Mouse (Mus musculus): ENCODE measurements around the gene Tut4. TPM values are rescaled to one million over a fixed set of nuclear protein-coding genes. Genes with fewer than 3 reads are reported as not detected.

The Tut4 gene
- polyA plus RNA-seq, 2 experiments, result 11.7 to 29.7 TPM

DNA sequence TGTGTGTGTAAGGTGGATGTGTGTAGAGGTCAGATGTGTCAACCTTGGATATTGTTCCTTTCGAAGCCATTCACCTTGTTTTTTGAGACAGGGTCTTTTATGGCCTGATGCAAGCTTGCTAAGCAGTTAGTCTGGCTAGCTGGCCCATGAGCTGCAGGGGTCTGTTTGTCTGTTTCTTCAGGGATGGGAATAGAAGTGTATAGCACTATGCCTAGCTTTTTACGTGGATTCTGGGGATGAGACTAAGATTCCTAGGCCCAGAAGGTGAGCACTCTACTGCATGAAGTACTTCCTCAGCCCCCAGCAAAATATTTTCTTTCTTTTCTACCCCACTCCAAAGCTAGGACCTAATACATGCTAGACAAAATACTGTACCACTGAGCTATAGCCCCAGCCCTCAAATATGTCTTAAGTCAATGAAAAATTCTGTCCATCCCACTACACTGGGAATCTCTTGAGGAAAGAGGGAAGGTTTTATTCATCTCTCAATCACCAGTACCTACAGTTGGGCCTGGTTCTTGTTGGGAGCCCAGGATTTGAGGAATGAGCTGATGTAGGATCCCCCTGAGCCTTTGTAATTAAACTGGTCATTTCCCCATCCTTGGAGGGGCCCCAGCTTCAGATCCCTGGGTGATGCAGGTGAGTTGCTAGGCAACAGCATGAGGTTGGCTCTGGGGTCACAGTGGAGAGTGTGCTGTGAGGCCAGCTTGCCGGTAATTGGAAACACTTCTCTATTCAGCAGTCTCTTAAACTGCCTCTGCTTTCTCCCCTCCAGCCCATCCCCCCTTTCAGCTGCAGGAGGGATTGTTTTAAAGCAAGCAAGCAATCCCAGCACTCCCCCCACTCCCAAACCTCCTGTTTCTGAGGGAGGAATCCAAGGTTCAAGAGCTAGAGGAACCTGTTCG lies 28.3 kb upstream of the Tut4 start:
- Histone ChIP-seq H3K27me3 (ENCODE audit: control insufficient read depth, insufficient read depth, low read length) (no peaks in the 10 kb centered on the region; the same call in 1 of the 2 replicates), H3K9me3 (ENCODE audit: control insufficient read depth, low read length) (no peaks in the 10 kb centered on the region), H3K4me1 (replicated peaks; ENCODE audit: control insufficient read depth in 2 of 2, insufficient read depth in 2 of 2, low read length in 1 of 2) (peaks cover 3 to 15% of the 10 kb centered on the region in 2 experiments; a peak in 3 of 4 replicates), H3K4me2 (ENCODE audit: low read depth) (no peak overlapping the region), H3K4me3 (ENCODE audit: insufficient read depth in 1 of 2, low read depth in 2 of 2, low read length in 2 of 2) (no peak overlapping the region), H3K9ac (replicated peaks) (no peak overlapping the region), H3K27ac (no peak overlapping the region), H3K36me3 (replicated peaks; ENCODE audit: control insufficient read depth, insufficient read depth, low read depth) (no peaks in the 10 kb centered on the region)
- WGBS (ENCODE audit: insufficient replicate concordance), result 48% methylated on average over 4 of the region's 4 CpGs
- TF ChIP-seq EP300 (IDR thresholded peaks at IDR 0.05; ENCODE audit: low read depth) (no peak), CTCF (IDR thresholded peaks at IDR 0.05; ENCODE audit: low read depth) (no peak)
- no peak for ATAC-seq (ENCODE audit: insufficient read depth)
- no peak for DNase-seq (ENCODE audit: low read depth in 3 of 3, low spot score in 3 of 3)

DNA sequence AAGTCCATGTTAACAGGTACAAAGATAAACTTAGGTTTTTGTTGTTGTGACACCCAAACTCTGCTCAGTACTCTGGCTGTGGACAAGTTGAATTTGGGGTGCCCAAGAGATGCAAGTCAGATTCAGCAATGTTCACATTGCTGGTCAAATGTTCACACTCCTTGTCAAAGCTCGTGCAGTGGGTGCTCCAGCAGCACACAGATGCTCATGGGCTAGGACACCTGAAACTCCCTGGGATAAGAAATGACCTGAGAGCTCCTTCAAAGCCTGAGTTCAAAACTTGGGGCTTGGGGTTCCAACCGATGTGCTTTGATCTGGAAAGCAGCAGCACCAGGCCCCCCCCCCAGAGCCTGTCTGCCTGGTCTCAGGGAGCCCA lies 27.7 kb upstream of the Tut4 start:
- Histone ChIP-seq H3K4me3 (ENCODE audit: insufficient read depth in 1 of 2, low read depth in 2 of 2, low read length in 2 of 2) (no peak overlapping the region), H3K4me1 (replicated peaks; ENCODE audit: control insufficient read depth in 2 of 2, insufficient read depth in 2 of 2, low read length in 1 of 2) (peaks cover 3 to 12% of the 10 kb centered on the region in 2 experiments; a peak in 3 of 4 replicates), H3K27ac (no peak overlapping the region), H3K36me3 (replicated peaks; ENCODE audit: control insufficient read depth, insufficient read depth, low read depth) (no peaks in the 10 kb centered on the region), H3K27me3 (ENCODE audit: control insufficient read depth, insufficient read depth, low read length) (no peaks in the 10 kb centered on the region; the same call in 1 of the 2 replicates), H3K9ac (replicated peaks) (no peak overlapping the region), H3K9me3 (ENCODE audit: control insufficient read depth, low read length) (no peaks in the 10 kb centered on the region), H3K4me2 (ENCODE audit: low read depth) (no peak overlapping the region)
- no peak for TF ChIP-seq EP300 (IDR thresholded peaks at IDR 0.05; ENCODE audit: low read depth)
- no peak for TF ChIP-seq CTCF (IDR thresholded peaks at IDR 0.05; ENCODE audit: low read depth)
- ATAC-seq (ENCODE audit: insufficient read depth) (no peak), DNase-seq (ENCODE audit: low read depth in 3 of 3, low spot score in 3 of 3) (no peak)
- WGBS (ENCODE audit: insufficient replicate concordance), result 28% methylated on average over 2 of the region's 2 CpGs

DNA sequence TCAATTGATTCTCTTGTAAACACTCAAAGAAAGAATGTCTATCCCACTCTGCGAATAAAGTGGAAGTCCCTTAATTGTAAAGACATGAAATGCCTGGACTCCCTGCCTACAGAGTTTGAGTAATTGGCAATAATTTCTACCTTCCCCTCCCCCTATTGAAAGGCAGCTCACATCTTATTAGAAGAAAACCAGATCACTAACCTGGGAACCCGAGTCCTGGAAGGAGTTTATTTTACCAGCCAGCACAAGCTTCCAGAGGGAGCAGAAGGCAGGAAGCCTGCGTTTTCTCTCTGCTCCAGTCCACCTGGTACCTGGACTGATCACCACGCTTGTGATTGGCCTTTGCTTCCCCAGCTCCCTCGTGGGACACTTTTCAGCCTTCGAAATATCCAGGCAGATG lies 25.9 kb upstream of the Tut4 start:
- peaks cover 0 to 8% of the 10 kb centered on the region in 2 experiments; a peak in 3 of 4 replicates for H3K4me1 ChIP-seq (replicated peaks; ENCODE audit: control insufficient read depth in 2 of 2, insufficient read depth in 2 of 2, low read length in 1 of 2)
- DNase-seq (ENCODE audit: low read depth in 3 of 3, low spot score in 3 of 3) (no peak), ATAC-seq (ENCODE audit: insufficient read depth) (no peak)

DNA sequence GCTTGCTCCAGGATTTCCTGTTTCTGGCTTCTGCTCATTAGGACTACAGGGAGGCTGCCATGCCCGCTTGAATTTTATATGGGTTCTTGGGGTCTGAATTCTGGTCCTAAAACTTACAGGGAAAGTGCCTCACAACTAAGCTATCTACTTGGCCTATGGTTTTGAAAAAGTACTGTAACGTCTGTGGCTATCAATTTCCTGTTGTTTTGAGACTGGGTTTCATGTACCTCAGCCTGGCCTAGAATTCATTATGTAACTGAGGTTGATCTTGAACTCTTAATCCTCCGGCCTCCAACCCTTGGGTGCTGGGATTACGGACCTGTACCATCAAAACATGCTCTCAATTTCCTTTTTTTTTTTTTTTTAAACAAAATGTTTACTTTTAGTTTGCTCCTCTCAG lies 25.0 kb upstream of the Tut4 start:
- TF ChIP-seq CTCF (IDR thresholded peaks at IDR 0.05; ENCODE audit: low read depth) (no peak), EP300 (IDR thresholded peaks at IDR 0.05; ENCODE audit: low read depth) (no peak)
- Histone ChIP-seq H3K4me1 (replicated peaks; ENCODE audit: control insufficient read depth in 2 of 2, insufficient read depth in 2 of 2, low read length in 1 of 2) (peaks cover 0 to 5% of the 10 kb centered on the region in 2 experiments; a peak in 3 of 4 replicates), H3K36me3 (replicated peaks; ENCODE audit: control insufficient read depth, insufficient read depth, low read depth) (no peaks in the 10 kb centered on the region), H3K27me3 (ENCODE audit: control insufficient read depth, insufficient read depth, low read length) (no peaks in the 10 kb centered on the region), H3K9me3 (ENCODE audit: control insufficient read depth, low read length) (no peaks in the 10 kb centered on the region), H3K4me3 (ENCODE audit: insufficient read depth in 1 of 2, low read depth in 2 of 2, low read length in 2 of 2) (no peak overlapping the region), H3K27ac (no peak overlapping the region), H3K9ac (replicated peaks) (no peak overlapping the region), H3K4me2 (ENCODE audit: low read depth) (no peak overlapping the region)
- DNase-seq (ENCODE audit: low read depth in 3 of 3, low spot score in 3 of 3), result no peak
- 35% methylated on average over 4 of the region's 4 CpGs for WGBS (ENCODE audit: insufficient replicate concordance)
- ATAC-seq (ENCODE audit: insufficient read depth), result no peak

More for the DNA sequence above, 25.9 kb upstream of the Tut4 start:
- Histone ChIP-seq H3K9me3 (ENCODE audit: control insufficient read depth, low read length) (no peaks in the 10 kb centered on the region), H3K27me3 (ENCODE audit: control insufficient read depth, insufficient read depth, low read length) (no peaks in the 10 kb centered on the region), H3K4me3 (ENCODE audit: insufficient read depth in 1 of 2, low read depth in 2 of 2, low read length in 2 of 2) (no peak overlapping the region), H3K9ac (replicated peaks) (no peak overlapping the region), H3K36me3 (replicated peaks; ENCODE audit: control insufficient read depth, insufficient read depth, low read depth) (no peaks in the 10 kb centered on the region), H3K27ac (no peak overlapping the region), H3K4me2 (ENCODE audit: low read depth) (no peak overlapping the region)
- no peak for TF ChIP-seq EP300 (IDR thresholded peaks at IDR 0.05; ENCODE audit: low read depth)
- TF ChIP-seq CTCF (IDR thresholded peaks at IDR 0.05; ENCODE audit: low read depth), result no peak
- WGBS (ENCODE audit: insufficient replicate concordance), result 32% methylated on average over 6 of the region's 6 CpGs

DNA sequence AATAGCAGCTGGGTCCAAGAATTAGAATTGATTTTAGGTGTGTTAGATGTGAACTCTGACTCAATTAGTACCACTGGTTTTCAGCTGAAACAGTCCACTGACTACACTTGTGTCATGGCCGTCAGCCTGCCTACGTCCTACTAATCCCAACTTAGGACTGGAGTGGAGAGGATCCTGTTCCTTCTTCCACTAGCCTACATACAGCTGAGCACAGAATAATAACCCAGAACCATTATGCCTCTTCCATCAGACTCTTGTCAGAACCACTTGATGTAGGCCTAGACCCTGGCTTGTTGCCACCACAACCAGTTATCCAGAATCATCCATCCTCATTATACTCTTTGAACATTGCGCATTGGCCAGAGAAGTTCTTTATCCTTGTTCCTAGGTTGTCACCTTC lies 24.4 kb upstream of the Tut4 start:
- Histone ChIP-seq H3K4me3 (ENCODE audit: insufficient read depth in 1 of 2, low read depth in 2 of 2, low read length in 2 of 2) (no peak overlapping the region), H3K27ac (no peak overlapping the region), H3K9ac (replicated peaks) (no peak overlapping the region), H3K4me1 (replicated peaks; ENCODE audit: control insufficient read depth in 2 of 2, insufficient read depth in 2 of 2, low read length in 1 of 2) (peaks cover 0 to 5% of the 10 kb centered on the region in 2 experiments; a peak in 3 of 4 replicates), H3K27me3 (ENCODE audit: control insufficient read depth, insufficient read depth, low read length) (no peaks in the 10 kb centered on the region), H3K4me2 (ENCODE audit: low read depth) (no peak overlapping the region), H3K9me3 (ENCODE audit: control insufficient read depth, low read length) (no peaks in the 10 kb centered on the region), H3K36me3 (replicated peaks; ENCODE audit: control insufficient read depth, insufficient read depth, low read depth) (no peaks in the 10 kb centered on the region)
- TF ChIP-seq EP300 (IDR thresholded peaks at IDR 0.05; ENCODE audit: low read depth), result no peak
- TF ChIP-seq CTCF (IDR thresholded peaks at IDR 0.05; ENCODE audit: low read depth), result no peak
- WGBS (ENCODE audit: insufficient replicate concordance), result 74% methylated on average over 3 of the region's 3 CpGs
- DNase-seq (ENCODE audit: low read depth in 3 of 3, low spot score in 3 of 3), result no peak
- no peak for ATAC-seq (ENCODE audit: insufficient read depth)

All from liver, embryonic 14.5 days (tissue).